9 mouse cellular contexts compared by ENCODE assay signal in genomic region chr12:81788672-81789084, GRCm38 (mm10). TPM values are rescaled to one million over a fixed set of nuclear protein-coding genes. Genes with fewer than 3 reads are reported as not detected.
DNase-seq lines count a peak whose midpoint lies in the region; ATAC-seq and TF ChIP-seq lines count a peak whose summit lies in the region.
"Had no signal": no experiment of that assay in that cellular context is flagged by ENCODE, and none has a peak within 500 bp of the region (broad histone marks: within the 10 kb centered on the region; RNA-seq: fewer than 3 reads in every experiment).

No protein-coding gene starts in this region.

- no peaks in the 10 kb centered on the region for H3K9me3 ChIP-seq in kidney, embryonic 15.5 days (replicated peaks)
- no peaks in the 10 kb centered on the region for H3K9me3 ChIP-seq in limb, embryonic 14.5 days (ENCODE audit: control insufficient read depth, low read length)
- H3K9me3 ChIP-seq: liver, embryonic 15.5 days had no signal

- no peak overlapping the region for H3K4me3 ChIP-seq in heart, adult 2 months
- no peak overlapping the region for H3K4me3 ChIP-seq in kidney, embryonic 15.5 days (replicated peaks)
- H3K4me3 ChIP-seq in limb, embryonic 14.5 days (replicated peaks; ENCODE audit: low read length), result no peak overlapping the region
- H3K4me3 ChIP-seq: liver, embryonic 15.5 days had no signal

- TF ChIP-seq CTCF in heart, adult 2 months (IDR thresholded peaks at IDR 0.05), result no peak; the same call in 1 of the 2 replicates

- no peak overlapping the region for H3K9ac ChIP-seq in heart, adult 2 months (ENCODE audit: low read depth, low read length)
- H3K9ac ChIP-seq in kidney, embryonic 15.5 days, result no peak overlapping the region
- no peak overlapping the region for H3K9ac ChIP-seq in limb, embryonic 14.5 days (ENCODE audit: low read depth, low read length, severe bottlenecking)
- H3K9ac ChIP-seq: liver, embryonic 15.5 days had no signal

- DNase-seq in B cell, adult 2 months, result peak; percentile 97 to 98
- peak; percentile 93 for DNase-seq in adrenal gland, adult 2 months
- peak; percentile 81 for DNase-seq in embryo, embryonic 11.5 days (ENCODE audit: low read depth, low spot score)
- peak; percentile 88 to 91 for DNase-seq in heart, adult 2 months
- DNase-seq in limb, embryonic 14.5 days (ENCODE audit: low spot score), result peak; percentile 92
- DNase-seq in natural killer cell, adult 2 months (ENCODE audit: low spot score in 2 of 2), result peak; percentile 92 to 94
- DNase-seq in telencephalon, adult 2 months (ENCODE audit: low read depth, low spot score), result peak; percentile 84

- H3K4me2 ChIP-seq in kidney, embryonic 15.5 days, result peak overlapping the region; percentile 36; the same call in 1 of the 2 replicates
- H3K4me2 ChIP-seq in limb, embryonic 14.5 days (replicated peaks; ENCODE audit: low read depth, low read length, severe bottlenecking), result no peak overlapping the region
- H3K4me2 ChIP-seq: liver, embryonic 15.5 days had no signal

- no peaks in the 10 kb centered on the region for H3K36me3 ChIP-seq in heart, adult 2 months (ENCODE audit: control insufficient read depth, insufficient read depth, low read length)
- no peaks in the 10 kb centered on the region for H3K36me3 ChIP-seq in kidney, embryonic 15.5 days
- no peaks in the 10 kb centered on the region for H3K36me3 ChIP-seq in limb, embryonic 14.5 days (ENCODE audit: control insufficient read depth, insufficient read depth, low read length)
- H3K36me3 ChIP-seq: liver, embryonic 15.5 days had no signal

- H3K27me3 ChIP-seq in heart, adult 2 months (ENCODE audit: control insufficient read depth, insufficient read depth, low read length), result no peaks in the 10 kb centered on the region
- H3K27me3 ChIP-seq in kidney, embryonic 15.5 days, result peaks cover 15% of the 10 kb centered on the region
- H3K27me3 ChIP-seq in limb, embryonic 14.5 days (ENCODE audit: control insufficient read depth, insufficient read depth, low read length), result no peaks in the 10 kb centered on the region

- TF ChIP-seq POLR2A in heart, adult 2 months (IDR thresholded peaks at IDR 0.05; ENCODE audit: insufficient read depth, low read depth, low read length), result no peak
- no peak for TF ChIP-seq POLR2A in limb, embryonic 14.5 days (IDR thresholded peaks at IDR 0.05; ENCODE audit: borderline replicate concordance, extremely low read depth, insufficient read depth, insufficient read length)

- peak; percentile 92 for TF ChIP-seq EP300 in heart, adult 2 months (IDR thresholded peaks at IDR 0.05; ENCODE audit: insufficient read depth, low read depth, low read length)

- no peaks in the 10 kb centered on the region for H3K79me2 ChIP-seq in heart, adult 2 months (replicated peaks; ENCODE audit: control insufficient read depth, insufficient read depth, low read length)

- WGBS in heart, adult 2 months, result under 1% methylated on average over 9 of the region's 9 CpGs
- 2% methylated on average over 9 of the region's 9 CpGs for WGBS in kidney, embryonic 15.5 days
- 4% methylated on average over 9 of the region's 9 CpGs for WGBS in limb, embryonic 14.5 days

- no peak overlapping the region for H3K27ac ChIP-seq in heart, adult 2 months
- no peak overlapping the region for H3K27ac ChIP-seq in kidney, embryonic 15.5 days
- H3K27ac ChIP-seq in limb, embryonic 14.5 days (replicated peaks; ENCODE audit: low read depth, low read length), result no peak overlapping the region
- H3K27ac ChIP-seq: liver, embryonic 15.5 days had no signal

- ATAC-seq in kidney, embryonic 15.5 days (replicated peaks; ENCODE audit: low FRiP score), result 0 out of 2 replicates have a peak, but pooled peaks have one; percentile 22
- ATAC-seq in limb, embryonic 14.5 days (ENCODE audit: low FRiP score, low read depth), result 0 out of 2 replicates have a peak, but pooled peaks have one; percentile 58

- intact Hi-C loops in heart, adult 2 months (cut with DNase I), result loop anchor here (1.0 kb wide), 1 partner anchor 169 kb away; no protein-coding TSS in a partner anchor

- H3K4me1 ChIP-seq in heart, adult 2 months (ENCODE audit: control insufficient read depth, insufficient read depth, low read length), result no peaks in the 10 kb centered on the region
- 0 out of 2 replicates have a peak, but pooled peaks cover 3% of the 10 kb centered on the region for H3K4me1 ChIP-seq in kidney, embryonic 15.5 days
- H3K4me1 ChIP-seq in limb, embryonic 14.5 days (ENCODE audit: control insufficient read depth, insufficient read depth, low read length), result no peaks in the 10 kb centered on the region
- H3K4me1 ChIP-seq: liver, embryonic 15.5 days had no signal

RNA-seq across cellular contexts. Expression of gene Map3k9, which starts 7.7 kb away (rescaled TPM):
- 1 to 10 TPM in 1 of 2 experiments, under 1 TPM in 1; 0.81 to 4.2 TPM for total RNA-seq in adrenal gland, adult 2 months (2021)
- 1.3 and 2.1 TPM in 2 replicates for polyA plus RNA-seq in adrenal gland, adult 2 months (2012; rRNA removed)
- under 1 TPM; 0.08 to 0.20 TPM for total RNA-seq in heart, adult 2 months (2021)
- polyA plus RNA-seq in heart, adult 2 months (2012; rRNA removed), result 0.20 and 0.29 TPM in 2 replicates
- 1.3 and 1.5 TPM in 2 replicates for polyA plus RNA-seq in kidney, embryonic 15.5 days (2015; fragmentation: Nextera tagmentation; extraction: Ambion mirVana)
- 0.83 and 0.87 TPM in 2 replicates for polyA plus RNA-seq in limb, embryonic 14.5 days (2012; rRNA removed)
- polyA plus RNA-seq in limb, embryonic 14.5 days (2014; fragmentation: Nextera tagmentation; extraction: Ambion mirVana), result 1.5 and 1.6 TPM in 2 replicates
